Mouse (Mus musculus): ENCODE results near the gene Rwdd3. TPM values are rescaled to one million over a fixed set of nuclear protein-coding genes. Genes with fewer than 3 reads are reported as not detected.

Gene Rwdd3
- polyA plus RNA-seq, 1 experiment from 2014 or later, result 3.7 TPM

- Histone ChIP-seq H3K27ac (ENCODE audit: low read depth, low read length) (no peak overlapping the region), H3K9ac (ENCODE audit: low read depth, low read length) (no peak overlapping the region), H3K4me3 (ENCODE audit: low read depth, low read length) (no peak overlapping the region), H3K4me1 (replicated peaks; ENCODE audit: control insufficient read depth, insufficient read depth, low read length) (no peaks in the 10 kb centered on the region), H3K27me3 (replicated peaks; ENCODE audit: control insufficient read depth, insufficient read depth, low read length) (no peaks in the 10 kb centered on the region), H3K4me2 (no peak overlapping the region), H3K36me3 (ENCODE audit: control insufficient read depth, insufficient read depth, low read length) (no peaks in the 10 kb centered on the region), H3K9me3 (ENCODE audit: control insufficient read depth, low read length) (no peaks in the 10 kb centered on the region)
- ATAC-seq (replicated peaks; ENCODE audit: low FRiP score) (no peak), DNase-seq (ENCODE audit: low spot score) (no peak)
- 81% methylated on average over 8 of the region's 8 CpGs for WGBS
These were observed 60.4 kb downstream of the Rwdd3 start for GRCm38 (mm10) chr3:121111068-121111467.

GRCm38 (mm10) chr3:121110430-121110829, 61.1 kb downstream of the Rwdd3 start:
- Histone ChIP-seq H3K36me3 (ENCODE audit: control insufficient read depth, insufficient read depth, low read length) (no peaks in the 10 kb centered on the region), H3K27ac (ENCODE audit: low read depth, low read length) (no peak overlapping the region), H3K4me2 (no peak overlapping the region), H3K4me3 (ENCODE audit: low read depth, low read length) (no peak overlapping the region), H3K9ac (ENCODE audit: low read depth, low read length) (no peak overlapping the region), H3K27me3 (replicated peaks; ENCODE audit: control insufficient read depth, insufficient read depth, low read length) (no peaks in the 10 kb centered on the region), H3K9me3 (ENCODE audit: control insufficient read depth, low read length) (no peaks in the 10 kb centered on the region), H3K4me1 (replicated peaks; ENCODE audit: control insufficient read depth, insufficient read depth, low read length) (no peaks in the 10 kb centered on the region)
- DNase-seq (ENCODE audit: low spot score), result no peak
- ATAC-seq (replicated peaks; ENCODE audit: low FRiP score), result no peak
- WGBS, result 93% methylated on average over 7 of the region's 7 CpGs

GRCm38 (mm10) chr3:121107481-121107880, 64.0 kb downstream of the Rwdd3 start:
- Histone ChIP-seq H3K4me3 (ENCODE audit: low read depth, low read length) (no peak overlapping the region), H3K4me1 (replicated peaks; ENCODE audit: control insufficient read depth, insufficient read depth, low read length) (no peaks in the 10 kb centered on the region; the same call in 1 of the 2 replicates), H3K9ac (ENCODE audit: low read depth, low read length) (no peak overlapping the region), H3K36me3 (ENCODE audit: control insufficient read depth, insufficient read depth, low read length) (no peaks in the 10 kb centered on the region), H3K27ac (ENCODE audit: low read depth, low read length) (no peak overlapping the region), H3K9me3 (ENCODE audit: control insufficient read depth, low read length) (no peaks in the 10 kb centered on the region), H3K27me3 (replicated peaks; ENCODE audit: control insufficient read depth, insufficient read depth, low read length) (no peaks in the 10 kb centered on the region), H3K4me2 (no peak overlapping the region)
- ATAC-seq (replicated peaks; ENCODE audit: low FRiP score) (no peak), DNase-seq (ENCODE audit: low spot score) (no peak)
- 69% methylated on average over 6 of the region's 6 CpGs for WGBS

- H3K4me2 ChIP-seq, result peak overlapping the region; percentile 44
- H3K27me3 ChIP-seq (replicated peaks; ENCODE audit: control insufficient read depth, insufficient read depth, low read length), result no peaks in the 10 kb centered on the region
- no peaks in the 10 kb centered on the region for H3K9me3 ChIP-seq (ENCODE audit: control insufficient read depth, low read length)
- H3K4me3 ChIP-seq (ENCODE audit: low read depth, low read length), result peak overlapping the region; percentile 23; the same call in 1 of the 2 replicates
- DNase-seq (ENCODE audit: low spot score) (no peak), ATAC-seq (replicated peaks; ENCODE audit: low FRiP score) (peak; percentile 44; the same call in 1 of the 2 replicates)
- 68% methylated on average over 5 of the region's 5 CpGs for WGBS
- H3K27ac ChIP-seq (ENCODE audit: low read depth, low read length), result no peak overlapping the region
- no peaks in the 10 kb centered on the region; the same call in 1 of the 2 replicates for H3K4me1 ChIP-seq (replicated peaks; ENCODE audit: control insufficient read depth, insufficient read depth, low read length)
- H3K36me3 ChIP-seq (ENCODE audit: control insufficient read depth, insufficient read depth, low read length), result no peaks in the 10 kb centered on the region
- H3K9ac ChIP-seq (ENCODE audit: low read depth, low read length), result no peak overlapping the region
These were observed 66.1 kb downstream of the Rwdd3 start for GRCm38 (mm10) chr3:121105408-121105708.

Other genes starting within 250 kb of the Rwdd3 start
- gene Tmem56, start 111.4 kb upstream of the Rwdd3 start, polyA plus RNA-seq (2014; fragmentation: Nextera tagmentation; extraction: Ambion mirVana), result 31.2 and 36.9 TPM in 2 replicates
- 23.3 and 26.4 TPM in 2 replicates for gene Alg14, start 120.1 kb upstream of the Rwdd3 start, polyA plus RNA-seq (2014; fragmentation: Nextera tagmentation; extraction: Ambion mirVana)

Measured in liver, embryonic 11.5 days (tissue).